Mouse (Mus musculus) heart, postnatal 0 days (tissue): Measurements from ENCODE around the gene Ifnar1.

Source experiments
- CTCF ChIP-seq: IDR thresholded peaks from 2 replicates; pipeline ENCODE4 v1.5.1; 2016; ENCODE audit warnings: antibody characterized with exemption, control low read depth, low read depth
- EP300 ChIP-seq: IDR thresholded peaks from 2 replicates; pipeline ENCODE4 v1.6.1; 2016; ENCODE audit warnings: antibody characterized with exemption, low read depth

DNA sequence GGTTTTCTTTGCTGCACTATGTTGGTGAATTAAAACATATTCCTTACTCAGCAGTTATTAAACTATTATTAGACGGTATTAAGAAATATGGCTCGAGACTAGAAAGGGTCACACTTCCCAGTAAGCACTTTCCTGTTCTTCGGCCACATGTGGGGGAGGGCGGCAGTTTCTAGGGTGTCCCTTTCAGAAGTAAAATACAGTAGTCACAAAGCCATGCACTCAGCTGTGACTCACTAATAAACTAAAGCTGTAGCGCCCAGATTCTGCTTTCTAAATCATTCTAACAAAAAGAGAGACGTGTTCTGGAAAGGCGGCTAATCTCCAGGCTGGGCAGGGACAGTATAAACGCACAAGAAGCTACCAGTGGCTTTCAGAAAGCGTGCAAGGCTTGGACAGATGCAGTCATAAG, 23.3 kb upstream of the Ifnar1 start:
- TF ChIP-seq CTCF, result no peak
- no peak for TF ChIP-seq EP300
